Mouse (Mus musculus): Measurements from ENCODE around the gene Syngap1. TPM values are rescaled to one million over a fixed set of nuclear protein-coding genes. Genes with fewer than 3 reads are reported as not detected.
"Not testable (repeated sequence)": the region's sequence is repeated elsewhere in the genome, so short reads cannot be mapped to it uniquely, and the experiment has no call there.

Gene Syngap1
- polyA plus RNA-seq, 1 experiment: 5.2 TPM

DNA sequence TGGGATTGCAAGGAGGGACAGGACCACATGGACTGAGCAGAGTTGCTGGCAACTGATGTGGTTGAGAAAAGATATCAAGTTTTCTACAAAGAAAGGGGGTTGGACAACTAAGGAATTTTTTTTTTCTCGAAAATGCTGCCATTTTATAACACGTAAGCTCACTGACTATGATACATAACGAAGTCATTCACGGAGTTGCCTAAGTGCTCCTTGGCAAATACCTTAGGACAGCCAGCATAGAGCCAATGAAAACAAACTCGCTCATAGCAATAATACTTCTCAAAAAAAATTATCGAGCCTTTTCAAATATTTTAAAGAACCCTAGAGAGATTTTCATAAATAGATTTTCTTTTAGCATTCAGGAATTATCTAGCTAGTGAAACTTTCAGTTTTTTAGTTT is 40.1 kb upstream of the Syngap1 start:
- Histone ChIP-seq H3ac (ENCODE audit: control insufficient read depth, insufficient read length) (no peak overlapping the region), H3K27me3 (ENCODE audit: control insufficient read depth, insufficient read depth, insufficient read length) (peaks cover 7% of the 10 kb centered on the region), H3K4me2 (ENCODE audit: low read depth) (no peak overlapping the region), H3K36me3 (ENCODE audit: control insufficient read depth, insufficient read depth) (no peaks in the 10 kb centered on the region), H3K79me2 (ENCODE audit: control insufficient read depth, insufficient read depth) (no peaks in the 10 kb centered on the region), H3K4me3 (no peak overlapping the region)
- no peak for TF ChIP-seq TCF3 (IDR thresholded peaks at IDR 0.05; ENCODE audit: insufficient read length, low read depth)
- no peak for TF ChIP-seq E2F4 (IDR thresholded peaks at IDR 0.05; ENCODE audit: insufficient read depth)
- TF ChIP-seq POLR2A (IDR thresholded peaks at IDR 0.05; ENCODE audit: insufficient read length, low read depth): no peak
- no peak for TF ChIP-seq MYOD1 (IDR thresholded peaks at IDR 0.05; ENCODE audit: control insufficient read depth in 1 of 3, insufficient read length in 2 of 3, low read depth in 2 of 3)
- TF ChIP-seq CEBPB (IDR thresholded peaks at IDR 0.05; ENCODE audit: insufficient read depth, poor library complexity, severe bottlenecking): no peak
- no peak for TF ChIP-seq POLR2AphosphoS2 (IDR thresholded peaks at IDR 0.05; ENCODE audit: insufficient read length, low read depth)
- TF ChIP-seq REST (IDR thresholded peaks at IDR 0.05; ENCODE audit: insufficient read depth, insufficient read length): no peak
- no peak for TF ChIP-seq MAX (IDR thresholded peaks at IDR 0.05; ENCODE audit: low read depth)

DNA sequence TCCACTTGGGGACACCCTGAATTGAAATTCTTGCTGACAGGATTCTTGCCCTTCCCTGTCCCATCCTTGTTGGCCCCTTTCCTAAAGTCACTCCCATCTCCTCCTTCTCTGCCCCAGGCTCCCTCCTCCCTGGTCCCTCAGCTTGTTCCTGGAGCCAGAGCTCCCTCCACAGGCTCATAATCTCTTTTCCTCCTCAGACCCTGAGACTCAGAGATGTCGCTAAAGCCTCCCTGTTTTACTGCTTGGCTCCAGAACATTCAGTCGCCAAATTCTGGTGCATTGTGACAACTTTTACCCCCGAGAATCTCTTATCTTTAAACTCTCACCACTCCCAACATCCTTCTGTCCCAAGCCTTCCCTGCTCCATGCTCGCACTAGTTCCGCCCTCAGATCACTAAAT is 36.7 kb upstream of the Syngap1 start:
- TF ChIP-seq TCF3 (IDR thresholded peaks at IDR 0.05; ENCODE audit: insufficient read length, low read depth) (no peak), CEBPB (IDR thresholded peaks at IDR 0.05; ENCODE audit: insufficient read depth, poor library complexity, severe bottlenecking) (no peak), E2F4 (IDR thresholded peaks at IDR 0.05; ENCODE audit: insufficient read depth) (no peak), POLR2AphosphoS2 (IDR thresholded peaks at IDR 0.05; ENCODE audit: insufficient read length, low read depth) (no peak), REST (IDR thresholded peaks at IDR 0.05; ENCODE audit: insufficient read depth, insufficient read length) (no peak), TCF12 (IDR thresholded peaks at IDR 0.05; ENCODE audit: insufficient read depth, poor library complexity, severe bottlenecking) (no peak), SRF (IDR thresholded peaks at IDR 0.05; ENCODE audit: control insufficient read depth, insufficient read length, low read depth) (no peak), POLR2A (IDR thresholded peaks at IDR 0.05; ENCODE audit: insufficient read length, low read depth) (no peak), USF1 (IDR thresholded peaks at IDR 0.05; ENCODE audit: low read depth) (no peak), MYOD1 (IDR thresholded peaks at IDR 0.05; ENCODE audit: control insufficient read depth in 1 of 3, insufficient read length in 2 of 3, low read depth in 2 of 3) (no peak), MYOG (IDR thresholded peaks at IDR 0.05; ENCODE audit: control insufficient read depth in 1 of 3, insufficient read depth in 1 of 3, insufficient read length in 2 of 3, low read depth in 2 of 3) (no peak), MAX (IDR thresholded peaks at IDR 0.05; ENCODE audit: low read depth) (no peak)
- no peak overlapping the region for H3ac ChIP-seq (ENCODE audit: control insufficient read depth, insufficient read length)
- H3K79me2 ChIP-seq (ENCODE audit: control insufficient read depth, insufficient read depth): no peaks in the 10 kb centered on the region
- no peaks in the 10 kb centered on the region for H3K36me3 ChIP-seq (ENCODE audit: control insufficient read depth, insufficient read depth)
- no peak overlapping the region for H3K4me3 ChIP-seq
- H3K27me3 ChIP-seq (ENCODE audit: control insufficient read depth, insufficient read depth, insufficient read length): no peaks in the 10 kb centered on the region
- no peak overlapping the region for H3K4me2 ChIP-seq (ENCODE audit: low read depth)

- not testable (repeated sequence) for H3K79me2 ChIP-seq (ENCODE audit: control insufficient read depth, insufficient read depth); H3ac ChIP-seq (ENCODE audit: control insufficient read depth, insufficient read length); H3K27me3 ChIP-seq (ENCODE audit: control insufficient read depth, insufficient read depth, insufficient read length); H3K4me3 ChIP-seq; H3K4me2 ChIP-seq (ENCODE audit: low read depth); H3K36me3 ChIP-seq (ENCODE audit: control insufficient read depth, insufficient read depth)
These were observed 33.5 kb upstream of the Syngap1 start for GRCm38 (mm10) chr17:26907506-26907905.

DNA sequence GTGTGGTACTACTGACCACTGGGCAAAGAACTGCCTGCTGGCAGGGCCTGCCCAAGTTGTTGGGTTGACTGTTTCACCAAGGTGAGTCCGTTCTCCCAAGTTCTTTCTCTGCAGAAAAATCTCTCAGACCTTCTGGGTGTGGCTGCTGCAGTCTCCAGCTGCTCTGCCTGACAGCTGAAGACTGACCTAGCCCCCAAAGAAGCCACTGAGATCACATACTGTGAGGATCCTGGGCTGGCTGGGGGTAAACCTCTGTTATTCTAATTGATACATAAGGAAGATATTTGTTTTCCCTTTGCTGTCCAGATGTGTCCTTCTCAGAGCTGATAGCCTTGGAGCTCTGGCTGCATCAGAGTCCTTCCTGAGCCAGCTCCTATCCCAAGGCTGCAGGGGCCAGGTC is 25.8 kb upstream of the Syngap1 start:
- no peak overlapping the region for H3ac ChIP-seq (ENCODE audit: control insufficient read depth, insufficient read length)
- no peak overlapping the region for H3K4me3 ChIP-seq
- H3K79me2 ChIP-seq (ENCODE audit: control insufficient read depth, insufficient read depth): peaks cover 30% of the 10 kb centered on the region
- no peaks in the 10 kb centered on the region for H3K36me3 ChIP-seq (ENCODE audit: control insufficient read depth, insufficient read depth)
- H3K27me3 ChIP-seq (ENCODE audit: control insufficient read depth, insufficient read depth, insufficient read length): no peaks in the 10 kb centered on the region
- TF ChIP-seq MYOG (IDR thresholded peaks at IDR 0.05; ENCODE audit: control insufficient read depth in 1 of 3, insufficient read depth in 1 of 3, insufficient read length in 2 of 3, low read depth in 2 of 3) (peak; percentile 7 to 84 (median 67)), MYOD1 (IDR thresholded peaks at IDR 0.05; ENCODE audit: control insufficient read depth in 1 of 3, insufficient read length in 2 of 3, low read depth in 2 of 3) (peak in 2 of 3 experiments; percentile 7 to 67), TCF12 (IDR thresholded peaks at IDR 0.05; ENCODE audit: insufficient read depth, poor library complexity, severe bottlenecking) (peak; percentile 14), TCF3 (IDR thresholded peaks at IDR 0.05; ENCODE audit: insufficient read length, low read depth) (no peak)
- peak overlapping the region; percentile 49 for H3K4me2 ChIP-seq (ENCODE audit: low read depth)

GRCm38 (mm10) chr17:26916711-26917482 is 24.2 kb upstream of the Syngap1 start, which contains the start of gene Kifc5b:
Gene Kifc5b (plus strand): TSS chr17:26917091.
- Histone ChIP-seq H3K36me3 (ENCODE audit: control insufficient read depth, insufficient read depth) (no peaks in the 10 kb centered on the region), H3K4me2 (ENCODE audit: low read depth) (peak within 1 kb of the TSS; percentile 85)
- TF ChIP-seq TCF3 (IDR thresholded peaks at IDR 0.05; ENCODE audit: insufficient read length, low read depth) (no peak), SRF (IDR thresholded peaks at IDR 0.05; ENCODE audit: control insufficient read depth, insufficient read length, low read depth) (peak; percentile 57), E2F4 (IDR thresholded peaks at IDR 0.05; ENCODE audit: insufficient read depth) (peak; percentile 89), TCF12 (IDR thresholded peaks at IDR 0.05; ENCODE audit: insufficient read depth, poor library complexity, severe bottlenecking) (no peak), MAX (IDR thresholded peaks at IDR 0.05; ENCODE audit: low read depth) (peak; percentile 93), MYOG (IDR thresholded peaks at IDR 0.05; ENCODE audit: control insufficient read depth in 1 of 3, insufficient read depth in 1 of 3, insufficient read length in 2 of 3, low read depth in 2 of 3) (peak in 1 of 3 experiments; percentile 60), POLR2AphosphoS2 (IDR thresholded peaks at IDR 0.05; ENCODE audit: insufficient read length, low read depth) (peak; percentile 72), POLR2A (IDR thresholded peaks at IDR 0.05; ENCODE audit: insufficient read length, low read depth) (peak; percentile 78), MYOD1 (IDR thresholded peaks at IDR 0.05; ENCODE audit: control insufficient read depth in 1 of 3, insufficient read length in 2 of 3, low read depth in 2 of 3) (peak in 2 of 3 experiments; percentile 19 to 25), CEBPB (IDR thresholded peaks at IDR 0.05; ENCODE audit: insufficient read depth, poor library complexity, severe bottlenecking) (peak; percentile 93), REST (IDR thresholded peaks at IDR 0.05; ENCODE audit: insufficient read depth, insufficient read length) (no peak), USF1 (IDR thresholded peaks at IDR 0.05; ENCODE audit: low read depth) (no peak)

DNA sequence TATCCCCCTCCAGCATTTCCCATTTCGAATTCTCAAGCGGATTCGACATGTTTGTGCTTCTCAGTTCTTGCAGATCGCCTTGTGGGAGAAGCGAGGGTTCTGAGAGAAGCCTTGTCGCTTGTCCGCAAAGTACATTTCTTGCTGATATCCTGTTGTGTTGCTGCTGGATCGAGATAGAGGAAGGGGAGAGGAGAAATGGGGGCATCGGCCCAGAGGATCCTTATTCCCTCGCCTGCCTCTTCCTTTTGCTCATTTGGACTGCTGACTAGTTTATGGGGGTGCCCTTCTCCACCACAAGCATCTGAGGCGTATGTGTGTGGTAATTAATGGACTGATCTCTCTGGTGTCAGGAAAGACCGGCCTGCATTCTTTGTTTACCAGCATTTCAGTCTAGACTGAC is 23.5 kb upstream of the Syngap1 start:
- Histone ChIP-seq H3K79me2 (ENCODE audit: control insufficient read depth, insufficient read depth) (peaks cover 30% of the 10 kb centered on the region), H3K4me3 (peak overlapping the region; percentile 52), H3K4me2 (ENCODE audit: low read depth) (peak overlapping the region; percentile 77), H3ac (ENCODE audit: control insufficient read depth, insufficient read length) (peak overlapping the region; percentile 28)
- not testable (repeated sequence) for H3K27me3 ChIP-seq (ENCODE audit: control insufficient read depth, insufficient read depth, insufficient read length); H3K36me3 ChIP-seq (ENCODE audit: control insufficient read depth, insufficient read depth)

More at GRCm38 (mm10) chr17:26916711-26917482, 24.2 kb upstream of the Syngap1 start, which contains the start of gene Kifc5b:
- Histone ChIP-seq H3K4me3 (peak within 1 kb of the TSS; percentile 52), H3K27me3 (ENCODE audit: control insufficient read depth, insufficient read depth, insufficient read length) (no peaks in the 10 kb centered on the region), H3ac (ENCODE audit: control insufficient read depth, insufficient read length) (peak within 1 kb of the TSS; percentile 28), H3K79me2 (ENCODE audit: control insufficient read depth, insufficient read depth) (peaks cover 30% of the 10 kb centered on the region)

All from myocyte (in vitro differentiated cells).